9 mouse cellular contexts compared by ENCODE assay signal in the genomic region with DNA sequence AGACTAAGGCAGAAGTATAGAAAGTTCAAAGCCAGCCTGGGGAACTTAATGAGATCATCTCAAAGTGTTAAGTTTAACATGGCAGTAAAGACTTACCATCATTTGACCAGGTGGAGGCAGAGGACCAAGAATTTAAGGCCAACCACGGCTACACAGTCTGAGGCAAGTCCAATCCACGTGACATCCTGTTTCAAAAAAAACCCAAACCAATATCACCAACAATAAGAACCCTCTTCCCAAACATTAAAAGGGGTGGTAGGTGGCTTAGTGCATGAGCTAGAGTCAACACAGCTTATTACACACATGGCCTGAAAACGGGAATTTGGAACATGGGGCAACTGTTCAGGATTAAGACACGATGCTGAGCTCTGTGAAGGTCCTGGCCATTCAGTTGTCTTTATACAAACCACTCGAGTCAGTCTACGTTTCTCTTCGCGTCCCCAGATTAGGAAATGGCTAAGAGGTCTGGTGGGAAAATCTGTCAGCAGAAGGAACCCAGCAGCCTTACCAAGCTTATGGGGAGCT. TPM values are rescaled to one million over a fixed set of nuclear protein-coding genes. Genes with fewer than 3 reads are reported as not detected.
DNase-seq lines count a peak whose midpoint lies in the region; ATAC-seq lines count a peak whose summit lies in the region.
"Had no signal": no experiment of that assay in that cellular context is flagged by ENCODE, and none has a peak within 500 bp of the region (broad histone marks: within the 10 kb centered on the region; RNA-seq: fewer than 3 reads in every experiment).

No protein-coding gene starts in this region.

- H3K9me3 ChIP-seq in heart, embryonic 11.5 days (replicated peaks; ENCODE audit: control insufficient read depth, low read length), result no peaks in the 10 kb centered on the region
- no peaks in the 10 kb centered on the region for H3K9me3 ChIP-seq in forebrain, embryonic 12.5 days
- H3K9me3 ChIP-seq in liver, embryonic 15.5 days (replicated peaks), result no peaks in the 10 kb centered on the region

- no peaks in the 10 kb centered on the region for H3K36me3 ChIP-seq in heart, embryonic 11.5 days (ENCODE audit: control insufficient read depth, insufficient read depth, low read length)
- H3K36me3 ChIP-seq in forebrain, embryonic 12.5 days (replicated peaks), result no peaks in the 10 kb centered on the region
- no peaks in the 10 kb centered on the region for H3K36me3 ChIP-seq in liver, embryonic 15.5 days (replicated peaks)

- H3K27ac ChIP-seq in heart, embryonic 11.5 days (ENCODE audit: low read depth, low read length), result peak overlapping the region; percentile 93
- H3K27ac ChIP-seq in forebrain, embryonic 12.5 days, result peak overlapping the region; percentile 86
- H3K27ac ChIP-seq in liver, embryonic 15.5 days (replicated peaks), result peak overlapping the region; percentile 82

- no peaks in the 10 kb centered on the region for H3K27me3 ChIP-seq in heart, embryonic 11.5 days (ENCODE audit: control insufficient read depth, insufficient read depth, low read length)
- no peaks in the 10 kb centered on the region for H3K27me3 ChIP-seq in forebrain, embryonic 12.5 days
- H3K27me3 ChIP-seq in liver, embryonic 15.5 days, result no peaks in the 10 kb centered on the region
- H3K27me3 ChIP-seq: Patski had no signal

- peak overlapping the region; percentile 85 for H3K4me2 ChIP-seq in heart, embryonic 11.5 days
- H3K4me2 ChIP-seq in forebrain, embryonic 12.5 days, result peak overlapping the region; percentile 72
- H3K4me2 ChIP-seq in liver, embryonic 15.5 days, result peak overlapping the region; percentile 99

- DNase-seq in heart, postnatal 14 days, result no peak
- DNase-seq in CD4-positive, CD25-positive, alpha-beta regulatory T cell, adult 2 months (ENCODE audit: low read depth, low spot score), result peak; percentile 58
- no peak for DNase-seq in retina, postnatal 1 day
- DNase-seq in right cerebral cortex, postnatal 10 days (ENCODE audit: low spot score in 2 of 2), result no peak
- no peak for DNase-seq in gastrocnemius, adult 18-20 months (ENCODE audit: low spot score)

- WGBS in heart, embryonic 11.5 days (ENCODE audit: insufficient replicate concordance), result 25% methylated on average over 8 of the region's 8 CpGs
- WGBS in forebrain, embryonic 12.5 days, result 41% methylated on average over 8 of the region's 8 CpGs
- WGBS in liver, embryonic 15.5 days (ENCODE audit: insufficient replicate concordance), result 16% methylated on average over 8 of the region's 8 CpGs

- peak overlapping the region; percentile 75 for H3K4me3 ChIP-seq in heart, embryonic 11.5 days (ENCODE audit: low read depth, low read length)
- H3K4me3 ChIP-seq in forebrain, embryonic 12.5 days (replicated peaks), result peak overlapping the region; percentile 81
- H3K4me3 ChIP-seq in liver, embryonic 15.5 days (replicated peaks), result peak overlapping the region; percentile 77

- intact Hi-C loops in heart, postnatal 14 days (cut with DNase I), result no loop called here

- ATAC-seq in heart, embryonic 11.5 days (replicated peaks; ENCODE audit: insufficient number of reproducible peaks, low FRiP score, low TSS enrichment), result peak; percentile 3; the same call in 1 of the 2 replicates
- no peak; the same call in none of the 2 replicates for ATAC-seq in forebrain, embryonic 12.5 days (ENCODE audit: low FRiP score)
- ATAC-seq in liver, embryonic 15.5 days (ENCODE audit: insufficient read depth), result 0 out of 2 replicates have a peak, but pooled peaks have one; percentile 2

- peaks cover 22% of the 10 kb centered on the region for H3K4me1 ChIP-seq in heart, embryonic 11.5 days (ENCODE audit: control insufficient read depth, insufficient read depth, low read length)
- peaks cover 36% of the 10 kb centered on the region for H3K4me1 ChIP-seq in forebrain, embryonic 12.5 days
- H3K4me1 ChIP-seq in liver, embryonic 15.5 days (replicated peaks), result peaks cover 56% of the 10 kb centered on the region

- H3K9ac ChIP-seq in heart, embryonic 11.5 days (ENCODE audit: low read depth, low read length), result peak overlapping the region; percentile 78
- H3K9ac ChIP-seq in forebrain, embryonic 12.5 days, result peak overlapping the region; percentile 49
- peak overlapping the region; percentile 62 for H3K9ac ChIP-seq in liver, embryonic 15.5 days

RNA-seq across cellular contexts. Expression of a gene that starts 0.8 kb away (rescaled TPM):
- polyA plus RNA-seq in heart, embryonic 11.5 days (2014; fragmentation: Nextera tagmentation; extraction: Ambion mirVana), result 106 and 119 TPM in 2 replicates
- total RNA-seq in heart, postnatal 14 days (2021), result 100 to 1,000 TPM; 140 to 145 TPM
- 45.6 and 46.0 TPM in 2 replicates for polyA plus RNA-seq in forebrain, embryonic 12.5 days (2016; fragmentation: Nextera tagmentation; extraction: Ambion mirVana)
- polyA plus RNA-seq in liver, embryonic 15.5 days (2015; fragmentation: Nextera tagmentation; extraction: Ambion mirVana), result 3.9 and 5.4 TPM in 2 replicates
- total RNA-seq in gastrocnemius, adult 18-20 months (2021), result 10 to 100 TPM; 46.0 to 76.3 TPM

RNA-seq across cellular contexts. Expression of a gene that starts 19.6 kb away (rescaled TPM):
- polyA plus RNA-seq in heart, embryonic 11.5 days (2014; fragmentation: Nextera tagmentation; extraction: Ambion mirVana), result not detected in 2 replicates
- not detected for total RNA-seq in heart, postnatal 14 days (2021)
- not detected in 2 replicates for polyA plus RNA-seq in forebrain, embryonic 12.5 days (2016; fragmentation: Nextera tagmentation; extraction: Ambion mirVana)
- polyA plus RNA-seq in liver, embryonic 15.5 days (2015; fragmentation: Nextera tagmentation; extraction: Ambion mirVana), result not detected in 2 replicates
- not detected for total RNA-seq in gastrocnemius, adult 18-20 months (2021)
- polyA plus RNA-seq: Patski had no signal
